Mouse (Mus musculus): ENCODE results near the gene Peli3.

GRCm38 (mm10) chr19:4916827-4917226 is 26.1 kb downstream of the Peli3 start:
- TF ChIP-seq POLR2A (IDR thresholded peaks at IDR 0.05; ENCODE audit: control insufficient read depth, low read depth, low read length) (no peak), CTCF (IDR thresholded peaks at IDR 0.05; ENCODE audit: control insufficient read depth, insufficient read depth, insufficient replicate concordance, low read depth, low read length) (no peak)

Data from testis, adult 2 months (tissue).